Mouse (Mus musculus): ENCODE results near the gene B3gnt2.

Gene B3gnt2

DNA sequence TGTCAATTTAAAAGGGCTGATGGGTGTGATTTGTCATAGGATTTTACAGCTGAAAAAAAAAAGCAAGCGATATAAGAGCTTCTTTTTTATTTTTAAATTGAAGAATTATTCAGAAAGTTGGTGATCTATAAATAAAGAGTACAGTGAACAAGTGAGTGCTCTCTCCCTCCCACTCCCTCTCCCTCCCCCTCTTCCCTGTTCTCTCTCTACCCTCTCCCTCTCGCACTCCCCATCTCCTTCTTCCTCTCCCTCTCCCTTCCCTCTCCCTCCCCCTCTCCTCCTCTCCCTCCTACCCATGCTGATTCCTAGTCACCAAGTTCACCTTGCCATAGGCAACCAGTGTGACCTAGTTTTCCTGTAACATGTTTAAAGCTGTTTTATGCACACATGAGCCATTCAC is 140.7 kb downstream of the B3gnt2 start:
- DNase-seq (ENCODE audit: low read depth) = no peak

DNA sequence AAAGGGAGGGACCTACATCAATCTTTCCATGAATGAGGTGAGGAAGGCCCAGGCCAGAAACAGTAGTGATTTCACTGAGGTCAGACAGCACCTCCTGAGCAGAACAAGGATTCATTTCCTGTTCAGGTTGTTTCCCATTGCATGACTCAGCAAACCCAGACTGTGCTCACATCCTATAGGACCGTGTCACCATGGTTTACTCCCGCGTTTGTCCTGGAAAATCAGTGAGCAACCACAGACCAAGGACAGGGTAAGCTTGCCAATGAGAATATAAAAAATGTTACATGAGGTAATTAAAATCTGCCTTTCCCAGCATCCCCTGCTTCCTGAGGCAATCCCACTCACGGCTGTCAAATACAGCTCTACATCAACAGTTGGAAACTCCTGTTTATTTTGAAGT is 141.2 kb downstream of the B3gnt2 start:
- DNase-seq (ENCODE audit: low read depth) = peak; percentile 51

DNA sequence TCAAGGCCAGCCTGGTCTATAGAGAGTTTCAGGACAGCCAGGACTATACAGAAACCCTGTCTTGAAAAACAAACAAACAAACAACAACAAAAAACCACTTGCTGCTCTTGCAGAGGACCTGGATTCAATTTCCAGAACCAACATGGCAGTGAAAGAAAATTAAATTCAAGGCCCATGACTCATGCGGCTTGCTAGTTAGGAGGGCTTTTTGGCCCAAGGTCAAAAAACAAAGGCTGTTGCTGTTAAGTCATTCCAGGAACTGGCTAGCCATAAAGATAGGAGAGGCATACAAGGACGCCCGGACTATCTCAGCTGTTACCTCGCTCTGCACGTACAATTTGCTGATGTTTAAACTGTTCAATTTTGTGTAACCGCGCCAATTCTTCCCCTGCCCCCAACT is 142.7 kb downstream of the B3gnt2 start:
- no peak for DNase-seq (ENCODE audit: low read depth)

DNA sequence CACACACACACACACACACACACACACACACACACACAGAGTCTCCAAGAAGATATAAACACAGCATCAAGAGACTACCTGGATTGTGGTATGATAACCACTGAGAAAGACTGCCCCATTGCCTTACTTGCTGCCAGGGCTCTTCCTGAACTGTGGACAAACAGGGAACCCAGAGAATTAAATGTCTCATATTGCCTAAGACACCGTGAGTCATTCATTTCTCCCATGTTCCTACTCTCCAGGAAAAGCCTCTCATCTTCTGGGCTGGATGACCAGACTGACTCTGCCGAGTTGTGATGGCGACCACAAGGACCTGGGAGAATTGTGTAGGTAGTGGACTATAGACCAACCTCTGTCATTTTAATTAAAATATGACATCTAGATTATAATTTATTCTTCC is 149.4 kb downstream of the B3gnt2 start:
- no peak for DNase-seq (ENCODE audit: low read depth)

DNA sequence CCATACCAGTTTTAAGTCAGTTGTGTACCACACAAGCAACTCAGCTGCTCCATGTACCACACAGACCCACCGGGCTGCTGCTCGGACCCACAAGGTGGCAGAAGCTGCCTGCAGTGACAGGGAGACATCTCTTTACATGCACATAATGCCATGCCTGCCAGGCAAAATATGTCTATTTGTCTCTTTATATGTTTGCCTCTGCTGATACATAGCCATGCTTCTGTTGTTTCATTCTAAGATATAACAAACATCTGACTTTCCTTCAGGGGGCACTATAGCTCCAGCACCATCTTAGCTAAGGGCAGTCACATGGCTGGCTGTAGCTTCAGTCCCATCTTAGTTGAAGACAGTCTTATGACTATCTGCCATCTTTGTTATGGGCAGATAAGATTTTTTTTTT is 150.2 kb downstream of the B3gnt2 start:
- DNase-seq (ENCODE audit: low read depth) = no peak

Data from fibroblast of lung, adult 2 months (primary cell).